Mouse (Mus musculus) intestine, embryonic 14.5 days (tissue): ENCODE data around the gene Sirt7. TPM values are rescaled to one million over a fixed set of nuclear protein-coding genes. Genes with fewer than 3 reads are reported as not detected.

Experiments
- ATAC-seq: fragments of 200-750 bp; cut with Nextera tagmentation; replicated peaks from 2 replicates; pipeline ENCODE4 v1.8.0; 2017; ENCODE audit warnings: low read depth, moderate number of reproducible peaks, moderate TSS enrichment, moderate library complexity; ENCODE audit not compliant: low FRiP score, low TSS enrichment
- DNase-seq: peaks from one replicate; pipeline ENCODE4 v3.0.0-alpha.2; 2018; ENCODE audit warnings: low spot score
- H3K27ac ChIP-seq: fragments of 300-500 bp; sonication (generic); 2 replicates; pipeline ENCODE4 v1.5.1; 2014; ENCODE audit warnings: low read depth, mild to moderate bottlenecking, control low read depth
- H3K27me3 ChIP-seq: fragments of 300-500 bp; sonication (generic); replicated peaks from 2 replicates; pipeline ENCODE4 v1.6.1; 2014; ENCODE audit warnings: low read length, control low read depth; ENCODE audit not compliant: control insufficient read depth, insufficient read depth
- H3K36me3 ChIP-seq: fragments of 300-500 bp; sonication (generic); 2 replicates; pipeline ENCODE4 v1.6.1; 2014; ENCODE audit warnings: low read length, control low read depth; ENCODE audit not compliant: control insufficient read depth, insufficient read depth
- H3K4me1 ChIP-seq: fragments of 300-500 bp; sonication (generic); replicated peaks from 2 replicates; pipeline ENCODE4 v1.6.1; 2014; ENCODE audit warnings: low read length, control low read depth, mixed read lengths; ENCODE audit not compliant: control insufficient read depth, insufficient read depth
- H3K4me2 ChIP-seq: fragments of 300-500 bp; sonication (generic); 2 replicates; pipeline ENCODE4 v1.6.1; 2014; ENCODE audit warnings: low read length
- H3K4me3 ChIP-seq: fragments of 300-500 bp; sonication (generic); 2 replicates; pipeline ENCODE4 v1.5.1; 2014; ENCODE audit warnings: low read depth, low read length, control low read depth, mixed read lengths
- H3K9ac ChIP-seq: fragments of 300-500 bp; sonication (generic); 2 replicates; pipeline ENCODE4 v1.6.1; 2014; ENCODE audit warnings: mild to moderate bottlenecking, low read length
- H3K9me3 ChIP-seq: fragments of 300-500 bp; sonication (generic); 2 replicates; pipeline ENCODE4 v1.6.1; 2016; ENCODE audit warnings: low read length, control low read depth; ENCODE audit not compliant: control insufficient read depth
- WGBS: fragments of 180-500 bp; shearing (Covaris S2); extraction: QIAGEN DNeasy Blood & Tissue Kit; methylation state at CpG from one replicate; pipeline ENCODE4 v1.1.7; 2014; 5-methylcytosine and 5-hydroxymethylcytosine counted together
- microRNA-seq: library from miRNA; unstranded; fragments of <30 nt; microRNA quantifications from one replicate; pipeline ENCODE4, GENCODE M21; 2016
- polyA plus RNA-seq: library from polyadenylated mRNA; unstranded; fragments of >200 nt; fragmentation: Nextera tagmentation; extraction: Ambion mirVana; gene quantifications from 2 replicates; pipeline ENCODE4 v1.2.1, GENCODE M21; 2014

Sirt7 gene
- polyA plus RNA-seq, 1 experiment from 2014 or later, result 35.6 TPM

DNA sequence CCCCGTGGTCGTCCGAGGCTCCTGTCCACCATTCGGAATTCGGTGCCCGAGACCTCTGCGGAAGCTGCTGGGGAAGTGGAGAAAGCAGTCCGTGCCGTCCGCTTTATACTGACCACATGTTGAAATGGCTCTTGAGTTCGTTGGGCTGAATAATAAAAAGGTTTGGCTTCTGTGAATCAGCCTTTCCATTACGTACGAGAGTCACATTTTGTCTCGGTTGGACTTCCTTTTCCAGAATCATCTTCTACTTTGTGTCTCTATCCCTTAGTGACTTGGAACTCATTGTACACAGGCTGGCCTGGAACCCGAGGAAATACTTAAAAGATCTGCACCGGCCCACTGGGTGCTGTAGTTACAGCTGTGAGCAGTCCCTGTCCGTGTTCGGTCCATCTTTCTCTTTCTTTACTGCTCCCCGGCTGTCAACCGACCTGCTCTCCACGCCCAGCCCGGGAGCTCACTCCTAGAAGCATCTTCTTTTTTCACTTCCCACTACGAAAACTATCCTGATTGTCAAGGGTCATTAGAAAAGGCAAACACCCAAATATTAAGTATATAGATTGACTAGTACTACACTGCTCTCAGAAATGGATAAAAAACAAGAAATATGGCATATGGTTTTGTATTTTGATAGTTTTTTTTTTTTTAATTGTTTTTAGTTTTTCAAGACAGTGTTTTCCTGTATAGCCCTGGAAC, 51.3 kb downstream of the Sirt7 start:
- Histone ChIP-seq H3K4me1 (peaks cover 15% of the 10 kb centered on the region), H3K36me3 (peaks cover 42% of the 10 kb centered on the region), H3K27me3 (no peaks in the 10 kb centered on the region), H3K9ac (peak overlapping the region; percentile 94), H3K27ac (peak overlapping the region; percentile 95), H3K9me3 (no peaks in the 10 kb centered on the region), H3K4me2 (peak overlapping the region; percentile 85), H3K4me3 (peak overlapping the region; percentile 98)
- DNase-seq (no peak), ATAC-seq (no peak)
- under 1% methylated on average over 23 of the region's 23 CpGs for WGBS

GRCm38 (mm10) chr11:120572752-120573584, 52.1 kb downstream of the Sirt7 start, which contains the start of gene P4hb:
Gene P4hb, minus strand, starts transcription at chr11:120573253.
- peaks cover 15% of the 10 kb centered on the region for H3K4me1 ChIP-seq
- no peaks in the 10 kb centered on the region for H3K27me3 ChIP-seq
- H3K27ac ChIP-seq, result peak within 1 kb of the TSS; percentile 95
- H3K9me3 ChIP-seq, result no peaks in the 10 kb centered on the region
- peak within 1 kb of the TSS; percentile 94 for H3K9ac ChIP-seq
- DNase-seq (peak; percentile 99), ATAC-seq (peak; percentile 96)
- peaks cover 42% of the 10 kb centered on the region for H3K36me3 ChIP-seq
- under 1% methylated on average over 94 of the region's 94 CpGs for WGBS
- H3K4me2 ChIP-seq, result peak within 1 kb of the TSS; percentile 85
- peak within 1 kb of the TSS; percentile 98 for H3K4me3 ChIP-seq

- H3K36me3 ChIP-seq, result peaks cover 42% of the 10 kb centered on the region
- ATAC-seq, result peak; percentile 38
- peak overlapping the region; percentile 98 for H3K4me3 ChIP-seq
Observed at GRCm38 (mm10) chr11:120572417-120572751, 52.7 kb downstream of the Sirt7 start.

GRCm38 (mm10) chr11:120571754-120572416, 53.2 kb downstream of the Sirt7 start:
- H3K9ac ChIP-seq, result peak overlapping the region; percentile 94
- no peaks in the 10 kb centered on the region for H3K9me3 ChIP-seq
- peaks cover 42% of the 10 kb centered on the region for H3K36me3 ChIP-seq
- WGBS, result 7% methylated on average over 11 of the region's 11 CpGs
- peak overlapping the region; percentile 98 for H3K4me3 ChIP-seq
- DNase-seq (no peak), ATAC-seq (no peak)
- H3K27me3 ChIP-seq, result no peaks in the 10 kb centered on the region
- H3K27ac ChIP-seq, result peak overlapping the region; percentile 95
- H3K4me1 ChIP-seq, result peaks cover 15% of the 10 kb centered on the region
- peak overlapping the region; percentile 81 for H3K4me2 ChIP-seq

More at GRCm38 (mm10) chr11:120572417-120572751, 52.7 kb downstream of the Sirt7 start:
- Histone ChIP-seq H3K27me3 (no peaks in the 10 kb centered on the region), H3K4me1 (peaks cover 15% of the 10 kb centered on the region), H3K9me3 (no peaks in the 10 kb centered on the region), H3K27ac (peak overlapping the region; percentile 95), H3K9ac (peak overlapping the region; percentile 94), H3K4me2 (peak overlapping the region; percentile 81)
- WGBS, result 0% methylated on average over 23 of the region's 24 CpGs
- DNase-seq, result no peak

DNA sequence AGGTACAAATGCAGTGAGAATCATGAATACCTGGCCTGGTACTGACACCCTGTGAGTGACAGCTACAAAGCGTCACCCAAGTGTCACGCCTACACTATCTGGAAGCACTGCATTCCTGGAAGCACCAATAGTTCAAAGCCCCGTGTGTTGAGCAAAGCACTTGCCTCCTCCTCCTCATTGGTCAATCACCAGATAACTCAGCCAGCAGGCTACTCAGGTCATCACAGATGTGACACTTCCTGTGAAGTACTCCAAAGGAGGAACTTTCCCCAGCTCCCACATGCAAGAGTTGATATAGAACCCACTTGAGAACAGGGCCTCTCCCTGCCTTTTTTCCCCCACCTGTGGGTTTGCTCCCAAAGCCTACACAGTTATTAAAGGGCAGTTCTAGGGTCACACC, 53.9 kb downstream of the Sirt7 start:
- DNase-seq (no peak), ATAC-seq (no peak)
- H3K9me3 ChIP-seq, result no peaks in the 10 kb centered on the region
- 76% methylated on average over 3 of the region's 3 CpGs for WGBS
- no peak overlapping the region for H3K27ac ChIP-seq
- peaks cover 15% of the 10 kb centered on the region for H3K4me1 ChIP-seq
- H3K4me2 ChIP-seq, result peak overlapping the region; percentile 81
- no peaks in the 10 kb centered on the region for H3K27me3 ChIP-seq
- peak overlapping the region; percentile 98 for H3K4me3 ChIP-seq
- peak overlapping the region; percentile 94; the same call in 1 of the 2 replicates for H3K9ac ChIP-seq
- H3K36me3 ChIP-seq, result peaks cover 47% of the 10 kb centered on the region

Small RNA genes within 50 kb of the gene (microRNA-seq; reads per million reads assigned to microRNA genes)
- gene Mir6936, result 0.85 reads per million, percentile 4 among the genes with 10 or more reads in this experiment

Other genes starting within 250 kb of the Sirt7 start
- gene Faap100, start 246.5 kb downstream of the Sirt7 start, polyA plus RNA-seq, result 32.6 and 37.0 TPM in 2 replicates
- 34.5 and 37.4 TPM in 2 replicates for gene Nploc4, start 187.5 kb downstream of the Sirt7 start, polyA plus RNA-seq
- gene Tspan10, start 182.6 kb downstream of the Sirt7 start, polyA plus RNA-seq, result not detected in 2 replicates
- not detected in 2 replicates for gene Pde6g, start 171.7 kb downstream of the Sirt7 start, polyA plus RNA-seq
- gene Oxld1, start 167.2 kb downstream of the Sirt7 start, polyA plus RNA-seq, result 16.5 and 17.5 TPM in 2 replicates
- gene Ccdc137, start 167.1 kb downstream of the Sirt7 start, polyA plus RNA-seq, result 30.5 and 31.2 TPM in 2 replicates
- gene Arl16, start 157.6 kb downstream of the Sirt7 start, polyA plus RNA-seq, result 46.0 and 46.8 TPM in 2 replicates
- 218 and 226 TPM in 2 replicates for gene Mrpl12, start 140.6 kb downstream of the Sirt7 start, polyA plus RNA-seq
- 74.6 and 83.1 TPM in 2 replicates for gene Slc25a10, start 133.4 kb downstream of the Sirt7 start, polyA plus RNA-seq
- 0.42 and 0.50 TPM in 2 replicates for gene Gcgr, start 94.5 kb downstream of the Sirt7 start, polyA plus RNA-seq
- 191 and 209 TPM in 2 replicates for gene Mcrip1, start 75.5 kb downstream of the Sirt7 start, polyA plus RNA-seq
- 0.24 TPM in 1 of 2 replicates, not detected in the other for gene Ppp1r27, start 74.1 kb downstream of the Sirt7 start, polyA plus RNA-seq
- 746 and 800 TPM in 2 replicates for gene P4hb, start 52.0 kb downstream of the Sirt7 start, polyA plus RNA-seq
- 627 and 633 TPM in 2 replicates for gene Arhgdia, start 43.6 kb downstream of the Sirt7 start, polyA plus RNA-seq
- gene Alyref, start 26.9 kb downstream of the Sirt7 start, polyA plus RNA-seq, result 387 and 448 TPM in 2 replicates
- 244 TPM in 2 replicates for gene Anapc11, start 26.8 kb downstream of the Sirt7 start, polyA plus RNA-seq
- gene Npb, start 16.8 kb downstream of the Sirt7 start, polyA plus RNA-seq, result 3.5 and 4.4 TPM in 2 replicates
- 157 and 179 TPM in 2 replicates for gene Pcyt2, start 7.3 kb downstream of the Sirt7 start, polyA plus RNA-seq
- 20.1 and 25.0 TPM in 2 replicates for gene Mafg, start 8.4 kb upstream of the Sirt7 start, polyA plus RNA-seq
- gene Pycr1, start 18.5 kb upstream of the Sirt7 start, polyA plus RNA-seq, result 22.4 and 23.2 TPM in 2 replicates
- 0.32 TPM in 1 of 2 replicates, not detected in the other for gene Myadml2, start 22.9 kb upstream of the Sirt7 start, polyA plus RNA-seq
- gene Notum, start 35.9 kb upstream of the Sirt7 start, polyA plus RNA-seq, result 1.1 and 1.3 TPM in 2 replicates
- gene Aspscr1, start 47.7 kb upstream of the Sirt7 start, polyA plus RNA-seq, result 93.2 and 104 TPM in 2 replicates
- gene Cenpx, start 88.5 kb upstream of the Sirt7 start, polyA plus RNA-seq, result 178 TPM in 2 replicates
- gene Lrrc45, start 88.7 kb upstream of the Sirt7 start, polyA plus RNA-seq, result 42.8 and 44.9 TPM in 2 replicates
- 9.4 and 10.2 TPM in 2 replicates for gene Rac3, start 96.2 kb upstream of the Sirt7 start, polyA plus RNA-seq
- gene Dcxr, start 102.0 kb upstream of the Sirt7 start, polyA plus RNA-seq, result 25.3 and 25.8 TPM in 2 replicates
- 0.70 TPM in 1 of 2 replicates, not detected in the other for gene Cbr2, start 106.9 kb upstream of the Sirt7 start, polyA plus RNA-seq
- 7.8 and 9.4 TPM in 2 replicates for gene Hmga1b, start 137.6 kb upstream of the Sirt7 start, polyA plus RNA-seq
- gene Rfng, start 159.0 kb upstream of the Sirt7 start, polyA plus RNA-seq, result 23.8 and 28.3 TPM in 2 replicates
- 221 and 245 TPM in 2 replicates for gene Gps1, start 159.0 kb upstream of the Sirt7 start, polyA plus RNA-seq
- 83.0 and 89.8 TPM in 2 replicates for gene Dus1l, start 171.2 kb upstream of the Sirt7 start, polyA plus RNA-seq
- 106 and 115 TPM in 2 replicates for gene Fasn, start 199.3 kb upstream of the Sirt7 start, polyA plus RNA-seq